Mouse (Mus musculus): ENCODE data around the gene Neu1.
A peak's percentile ranks its signal among the peaks of the same experiment; 100 is the strongest.

Gene Neu1

GRCm38 (mm10) chr17:34913930-34914665 is 17.0 kb upstream of the Neu1 start, which contains the start of gene Slc44a4:
Gene Slc44a4, plus strand, starts transcription at chr17:34914466.
- Histone ChIP-seq H3K36me3 (ENCODE audit: insufficient read depth, low read length) (peaks cover 49% of the 10 kb centered on the region), H3K4me3 (replicated peaks; ENCODE audit: low read length) (peak within 1 kb of the TSS; percentile 51; the same call in 1 of the 2 replicates), H3K4me1 (replicated peaks; ENCODE audit: low read depth, low read length) (peaks cover 86% of the 10 kb centered on the region), H3K9me3 (ENCODE audit: low read length) (no peaks in the 10 kb centered on the region), H3K27me3 (ENCODE audit: insufficient read depth, low read length) (no peaks in the 10 kb centered on the region)
- TF ChIP-seq CTCF (conservative IDR thresholded peaks at IDR 0.05; ENCODE audit: low read length) (no peak), NANOG (IDR thresholded peaks at IDR 0.05; ENCODE audit: borderline replicate concordance, low read length) (no peak), POU5F1 (IDR thresholded peaks at IDR 0.05; ENCODE audit: borderline replicate concordance, low read length) (no peak)

GRCm38 (mm10) chr17:34915410-34915831 is 15.6 kb upstream of the Neu1 start:
- no peaks in the 10 kb centered on the region for H3K9me3 ChIP-seq (ENCODE audit: low read length)
- no peaks in the 10 kb centered on the region for H3K27me3 ChIP-seq (ENCODE audit: insufficient read depth, low read length)
- H3K36me3 ChIP-seq (ENCODE audit: insufficient read depth, low read length), result peaks cover 36% of the 10 kb centered on the region
- H3K4me3 ChIP-seq (replicated peaks; ENCODE audit: low read length), result peak overlapping the region; percentile 35; the same call in 1 of the 2 replicates
- peaks cover 72% of the 10 kb centered on the region for H3K4me1 ChIP-seq (replicated peaks; ENCODE audit: low read depth, low read length)
- TF ChIP-seq POU5F1 (IDR thresholded peaks at IDR 0.05; ENCODE audit: borderline replicate concordance, low read length), result no peak
- TF ChIP-seq NANOG (IDR thresholded peaks at IDR 0.05; ENCODE audit: borderline replicate concordance, low read length), result no peak
- no peak for TF ChIP-seq CTCF (conservative IDR thresholded peaks at IDR 0.05; ENCODE audit: low read length)

GRCm38 (mm10) chr17:34916316-34916715 is 14.7 kb upstream of the Neu1 start:
- Histone ChIP-seq H3K27me3 (ENCODE audit: insufficient read depth, low read length) (no peaks in the 10 kb centered on the region), H3K4me1 (replicated peaks; ENCODE audit: low read depth, low read length) (peaks cover 63% of the 10 kb centered on the region), H3K9me3 (ENCODE audit: low read length) (no peaks in the 10 kb centered on the region), H3K4me3 (replicated peaks; ENCODE audit: low read length) (no peak overlapping the region), H3K36me3 (ENCODE audit: insufficient read depth, low read length) (peaks cover 27% of the 10 kb centered on the region)
- no peak for TF ChIP-seq CTCF (conservative IDR thresholded peaks at IDR 0.05; ENCODE audit: low read length)
- TF ChIP-seq NANOG (IDR thresholded peaks at IDR 0.05; ENCODE audit: borderline replicate concordance, low read length), result no peak
- TF ChIP-seq POU5F1 (IDR thresholded peaks at IDR 0.05; ENCODE audit: borderline replicate concordance, low read length), result no peak

- peaks cover 55% of the 10 kb centered on the region for H3K4me1 ChIP-seq (replicated peaks; ENCODE audit: low read depth, low read length)
- TF ChIP-seq CTCF (conservative IDR thresholded peaks at IDR 0.05; ENCODE audit: low read length), result no peak
- no peak for TF ChIP-seq POU5F1 (IDR thresholded peaks at IDR 0.05; ENCODE audit: borderline replicate concordance, low read length)
- no peak for TF ChIP-seq NANOG (IDR thresholded peaks at IDR 0.05; ENCODE audit: borderline replicate concordance, low read length)
- H3K36me3 ChIP-seq (ENCODE audit: insufficient read depth, low read length), result peaks cover 19% of the 10 kb centered on the region
- no peaks in the 10 kb centered on the region for H3K9me3 ChIP-seq (ENCODE audit: low read length)
- H3K27me3 ChIP-seq (ENCODE audit: insufficient read depth, low read length), result no peaks in the 10 kb centered on the region
- peak overlapping the region; percentile 52 for H3K4me3 ChIP-seq (replicated peaks; ENCODE audit: low read length)
Observed at GRCm38 (mm10) chr17:34917188-34917587, 13.9 kb upstream of the Neu1 start.

GRCm38 (mm10) chr17:34922939-34923338 is 8.1 kb upstream of the Neu1 start:
- H3K9me3 ChIP-seq (ENCODE audit: low read length), result no peaks in the 10 kb centered on the region
- TF ChIP-seq NANOG (IDR thresholded peaks at IDR 0.05; ENCODE audit: borderline replicate concordance, low read length), result no peak
- TF ChIP-seq CTCF (conservative IDR thresholded peaks at IDR 0.05; ENCODE audit: low read length), result peak; percentile 43
- no peaks in the 10 kb centered on the region for H3K36me3 ChIP-seq (ENCODE audit: insufficient read depth, low read length)
- no peaks in the 10 kb centered on the region; the same call in 1 of the 2 replicates for H3K27me3 ChIP-seq (ENCODE audit: insufficient read depth, low read length)
- peaks cover 17% of the 10 kb centered on the region for H3K4me1 ChIP-seq (replicated peaks; ENCODE audit: low read depth, low read length)
- no peak overlapping the region for H3K4me3 ChIP-seq (replicated peaks; ENCODE audit: low read length)

- Histone ChIP-seq H3K27me3 (ENCODE audit: insufficient read depth, low read length) (no peaks in the 10 kb centered on the region; the same call in 1 of the 2 replicates), H3K9me3 (ENCODE audit: low read length) (no peaks in the 10 kb centered on the region), H3K4me3 (replicated peaks; ENCODE audit: low read length) (no peak overlapping the region), H3K4me1 (replicated peaks; ENCODE audit: low read depth, low read length) (peaks cover 25% of the 10 kb centered on the region), H3K36me3 (ENCODE audit: insufficient read depth, low read length) (no peaks in the 10 kb centered on the region)
- TF ChIP-seq NANOG (IDR thresholded peaks at IDR 0.05; ENCODE audit: borderline replicate concordance, low read length), result no peak
- no peak for TF ChIP-seq POU5F1 (IDR thresholded peaks at IDR 0.05; ENCODE audit: borderline replicate concordance, low read length)
- no peak for TF ChIP-seq CTCF (conservative IDR thresholded peaks at IDR 0.05; ENCODE audit: low read length)
Observed at GRCm38 (mm10) chr17:34924258-34924657, 6.8 kb upstream of the Neu1 start.

- Histone ChIP-seq H3K4me1 (replicated peaks; ENCODE audit: low read depth, low read length) (peaks cover 43% of the 10 kb centered on the region), H3K9me3 (ENCODE audit: low read length) (no peaks in the 10 kb centered on the region), H3K36me3 (ENCODE audit: insufficient read depth, low read length) (peaks cover 2% of the 10 kb centered on the region), H3K4me3 (replicated peaks; ENCODE audit: low read length) (peak overlapping the region; percentile 72), H3K27me3 (ENCODE audit: insufficient read depth, low read length) (peaks cover 11% of the 10 kb centered on the region)
- TF ChIP-seq NANOG (IDR thresholded peaks at IDR 0.05; ENCODE audit: borderline replicate concordance, low read length) (no peak), POU5F1 (IDR thresholded peaks at IDR 0.05; ENCODE audit: borderline replicate concordance, low read length) (no peak), CTCF (conservative IDR thresholded peaks at IDR 0.05; ENCODE audit: low read length) (no peak)
Observed at GRCm38 (mm10) chr17:34927306-34928019, 3.6 kb upstream of the Neu1 start.

- Histone ChIP-seq H3K36me3 (ENCODE audit: insufficient read depth, low read length) (peaks cover 11% of the 10 kb centered on the region), H3K9me3 (ENCODE audit: low read length) (no peaks in the 10 kb centered on the region), H3K27me3 (ENCODE audit: insufficient read depth, low read length) (peaks cover 23% of the 10 kb centered on the region), H3K4me1 (replicated peaks; ENCODE audit: low read depth, low read length) (peaks cover 46% of the 10 kb centered on the region), H3K4me3 (replicated peaks; ENCODE audit: low read length) (peak overlapping the region; percentile 72)
- no peak for TF ChIP-seq NANOG (IDR thresholded peaks at IDR 0.05; ENCODE audit: borderline replicate concordance, low read length)
- no peak for TF ChIP-seq POU5F1 (IDR thresholded peaks at IDR 0.05; ENCODE audit: borderline replicate concordance, low read length)
- TF ChIP-seq CTCF (conservative IDR thresholded peaks at IDR 0.05; ENCODE audit: low read length), result no peak
Observed at GRCm38 (mm10) chr17:34928841-34929240, 2.2 kb upstream of the Neu1 start.
